Mouse (Mus musculus): Measurements from ENCODE around the gene Slc35c2. TPM values are rescaled to one million over a fixed set of nuclear protein-coding genes. Genes with fewer than 3 reads are reported as not detected.

Gene Slc35c2
- total RNA-seq, 1 experiment = 36.4 TPM

DNA sequence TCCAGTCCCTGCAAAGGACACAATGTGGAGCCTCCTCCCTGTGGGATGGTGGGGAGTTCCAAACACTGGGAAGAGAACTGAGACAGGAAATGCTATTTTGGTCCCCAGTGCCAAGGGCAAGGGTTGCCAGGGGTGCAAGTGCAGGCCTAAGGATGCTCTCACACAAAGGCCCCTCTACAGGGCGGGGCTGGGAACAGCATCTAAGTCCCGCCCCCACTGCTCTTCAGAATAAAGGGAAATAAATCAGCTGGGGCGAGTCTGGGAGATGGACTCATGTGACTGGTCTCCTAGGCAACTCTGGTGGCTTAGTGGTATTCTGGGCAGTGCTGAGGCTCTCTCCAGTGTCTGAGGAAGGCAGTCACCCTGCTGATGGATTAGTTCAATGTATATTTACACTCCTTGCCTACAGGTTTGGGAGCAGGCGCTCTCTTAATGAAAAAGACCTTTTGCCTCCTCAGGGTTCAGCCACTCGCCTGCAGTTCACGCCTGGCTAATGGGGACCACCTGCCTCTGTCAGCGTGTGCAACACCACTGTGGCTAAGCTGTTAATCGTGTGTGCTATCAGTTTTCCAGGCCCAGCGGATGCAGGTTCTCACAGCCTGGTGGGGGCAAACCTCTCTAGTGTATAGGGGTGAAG, 29.3 kb upstream of the Slc35c2 start:
- Histone ChIP-seq H3K36me3 (ENCODE audit: control insufficient read depth, insufficient read depth, low read length, poor library complexity, severe bottlenecking) (peaks cover 32% of the 10 kb centered on the region; the same call in 1 of the 2 replicates), H3K9me3 (ENCODE audit: control insufficient read depth, insufficient read depth, low read depth, low read length) (no peaks in the 10 kb centered on the region), H3K9ac (ENCODE audit: insufficient read depth, low read depth, low read length, poor library complexity, severe bottlenecking) (no peak overlapping the region), H3K4me3 (ENCODE audit: insufficient read depth in 1 of 2, low read depth in 1 of 2, low read length in 2 of 2, poor library complexity in 1 of 2, severe bottlenecking in 1 of 2) (no peak overlapping the region), H3K27ac (ENCODE audit: insufficient read depth, low read depth, low read length, poor library complexity, severe bottlenecking) (no peak overlapping the region), H3K4me1 (ENCODE audit: control insufficient read depth in 2 of 2, insufficient read depth in 2 of 2, low read length in 2 of 2, poor library complexity in 1 of 2) (peaks cover 0 to 15% of the 10 kb centered on the region in 2 experiments; a peak in 2 of 4 replicates)
- peak; percentile 60 for DNase-seq (ENCODE audit: low read depth, low spot score)
- in situ Hi-C loops (cut with MboI; ENCODE audit: low sequenced_read_pairs in 2 of 2, unreplicated experiment in 2 of 2) = no loop called here
- TF ChIP-seq ZNF384 (IDR thresholded peaks at IDR 0.05; ENCODE audit: low read depth, low read length) (no peak), HCFC1 (IDR thresholded peaks at IDR 0.05; ENCODE audit: borderline replicate concordance, insufficient read depth, low read length) (no peak), ZC3H11A (IDR thresholded peaks at IDR 0.05; ENCODE audit: borderline replicate concordance, low read depth, low read length) (no peak), CHD2 (IDR thresholded peaks at IDR 0.05; ENCODE audit: low read depth, low read length) (no peak), MAFK (IDR thresholded peaks at IDR 0.05; ENCODE audit: insufficient read depth, low read depth, low read length) (no peak)

DNA sequence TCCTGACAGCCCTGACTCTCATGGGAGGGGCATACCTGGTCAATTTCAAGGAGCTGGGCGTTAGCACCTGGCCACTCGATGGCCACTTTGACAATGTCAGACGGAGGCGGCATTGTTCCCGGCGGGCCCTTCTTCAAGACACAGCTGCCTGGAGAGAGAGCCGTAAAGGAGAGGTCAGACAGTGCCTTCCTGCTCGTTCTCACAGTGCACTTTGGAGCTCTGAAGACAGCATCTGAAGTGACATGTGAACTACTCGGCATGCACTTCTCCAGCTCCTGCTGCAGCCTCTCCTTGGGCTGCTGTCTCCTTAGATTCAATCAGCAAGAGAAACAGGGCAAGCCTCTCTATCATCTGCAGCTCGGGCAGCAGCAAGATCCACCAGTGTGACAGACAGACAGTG, 28.5 kb upstream of the Slc35c2 start:
- no peak overlapping the region for H3K4me3 ChIP-seq (ENCODE audit: insufficient read depth in 1 of 2, low read depth in 1 of 2, low read length in 2 of 2, poor library complexity in 1 of 2, severe bottlenecking in 1 of 2)
- peaks cover 0 to 10% of the 10 kb centered on the region in 2 experiments; a peak in 2 of 4 replicates for H3K4me1 ChIP-seq (ENCODE audit: control insufficient read depth in 2 of 2, insufficient read depth in 2 of 2, low read length in 2 of 2, poor library complexity in 1 of 2)
- no peak overlapping the region; the same call in 1 of the 2 replicates for H3K27ac ChIP-seq (ENCODE audit: insufficient read depth, low read depth, low read length, poor library complexity, severe bottlenecking)
- in situ Hi-C loops (cut with MboI; ENCODE audit: low sequenced_read_pairs in 2 of 2, unreplicated experiment in 2 of 2) = no loop called here
- TF ChIP-seq ZC3H11A (IDR thresholded peaks at IDR 0.05; ENCODE audit: borderline replicate concordance, low read depth, low read length) = no peak
- TF ChIP-seq ZNF384 (IDR thresholded peaks at IDR 0.05; ENCODE audit: low read depth, low read length) = no peak
- no peak for DNase-seq (ENCODE audit: low read depth, low spot score)
- H3K9me3 ChIP-seq (ENCODE audit: control insufficient read depth, insufficient read depth, low read depth, low read length) = no peaks in the 10 kb centered on the region
- H3K9ac ChIP-seq (ENCODE audit: insufficient read depth, low read depth, low read length, poor library complexity, severe bottlenecking) = no peak overlapping the region
- H3K36me3 ChIP-seq (ENCODE audit: control insufficient read depth, insufficient read depth, low read length, poor library complexity, severe bottlenecking) = peaks cover 37% of the 10 kb centered on the region; the same call in 1 of the 2 replicates

DNA sequence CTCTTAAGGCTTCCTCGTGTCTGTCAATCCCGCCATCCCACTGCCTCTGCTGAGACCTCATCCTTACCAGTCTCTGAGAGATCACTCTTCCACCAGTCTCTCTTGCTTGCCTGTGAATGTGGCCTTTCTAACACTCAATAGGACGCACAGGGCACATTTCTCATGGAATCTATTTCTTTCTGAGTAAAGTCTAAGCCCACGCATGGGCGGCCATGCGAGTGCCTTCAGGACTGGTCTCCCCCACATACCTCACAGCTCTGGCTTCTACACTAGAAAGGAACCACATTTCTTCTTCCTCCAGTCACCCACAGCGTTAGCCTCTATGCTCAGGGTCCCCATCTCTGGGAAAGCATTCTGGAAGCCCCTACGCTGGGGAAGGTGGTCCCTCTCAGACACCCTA, 26.5 kb upstream of the Slc35c2 start:
- H3K4me1 ChIP-seq (ENCODE audit: control insufficient read depth in 2 of 2, insufficient read depth in 2 of 2, low read length in 2 of 2, poor library complexity in 1 of 2) = peaks cover 0 to 10% of the 10 kb centered on the region in 2 experiments; a peak in 2 of 4 replicates
- no peaks in the 10 kb centered on the region for H3K9me3 ChIP-seq (ENCODE audit: control insufficient read depth, insufficient read depth, low read depth, low read length)
- peaks cover 42% of the 10 kb centered on the region; the same call in 1 of the 2 replicates for H3K36me3 ChIP-seq (ENCODE audit: control insufficient read depth, insufficient read depth, low read length, poor library complexity, severe bottlenecking)
- H3K27ac ChIP-seq (ENCODE audit: insufficient read depth, low read depth, low read length, poor library complexity, severe bottlenecking) = no peak overlapping the region
- no peak overlapping the region for H3K9ac ChIP-seq (ENCODE audit: insufficient read depth, low read depth, low read length, poor library complexity, severe bottlenecking)
- TF ChIP-seq HCFC1 (IDR thresholded peaks at IDR 0.05; ENCODE audit: borderline replicate concordance, insufficient read depth, low read length) = no peak
- no peak for TF ChIP-seq ZNF384 (IDR thresholded peaks at IDR 0.05; ENCODE audit: low read depth, low read length)
- TF ChIP-seq CHD2 (IDR thresholded peaks at IDR 0.05; ENCODE audit: low read depth, low read length) = no peak
- TF ChIP-seq MAFK (IDR thresholded peaks at IDR 0.05; ENCODE audit: insufficient read depth, low read depth, low read length) = no peak
- TF ChIP-seq ZC3H11A (IDR thresholded peaks at IDR 0.05; ENCODE audit: borderline replicate concordance, low read depth, low read length) = no peak
- in situ Hi-C loops (cut with MboI; ENCODE audit: low sequenced_read_pairs in 2 of 2, unreplicated experiment in 2 of 2) = no loop called here
- no peak overlapping the region for H3K4me3 ChIP-seq (ENCODE audit: insufficient read depth in 1 of 2, low read depth in 1 of 2, low read length in 2 of 2, poor library complexity in 1 of 2, severe bottlenecking in 1 of 2)
- DNase-seq (ENCODE audit: low read depth, low spot score) = no peak

DNA sequence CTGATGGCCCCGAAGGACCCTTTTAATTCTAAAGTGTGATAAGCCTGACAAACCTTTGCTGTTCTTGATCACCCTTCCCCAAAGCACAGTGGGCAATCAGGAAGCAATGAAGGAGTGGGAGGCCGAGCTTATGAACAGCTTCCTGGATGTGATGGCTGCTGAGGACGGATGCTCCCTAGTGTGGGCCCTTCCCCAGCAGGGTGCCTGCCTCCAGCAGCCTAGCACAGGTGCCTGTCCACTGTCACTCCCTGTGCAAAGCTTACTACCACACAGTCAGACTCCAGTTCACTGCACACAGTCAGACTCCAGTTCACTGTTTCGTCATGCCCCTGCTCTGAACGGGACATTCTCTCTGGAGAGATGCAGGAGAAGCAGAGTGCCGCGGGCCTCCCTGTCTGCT, 24.7 kb upstream of the Slc35c2 start:
- Histone ChIP-seq H3K4me3 (ENCODE audit: insufficient read depth in 1 of 2, low read depth in 1 of 2, low read length in 2 of 2, poor library complexity in 1 of 2, severe bottlenecking in 1 of 2) (no peak overlapping the region), H3K36me3 (ENCODE audit: control insufficient read depth, insufficient read depth, low read length, poor library complexity, severe bottlenecking) (peaks cover 46% of the 10 kb centered on the region; the same call in 1 of the 2 replicates), H3K9me3 (ENCODE audit: control insufficient read depth, insufficient read depth, low read depth, low read length) (no peaks in the 10 kb centered on the region), H3K9ac (ENCODE audit: insufficient read depth, low read depth, low read length, poor library complexity, severe bottlenecking) (no peak overlapping the region), H3K4me1 (ENCODE audit: control insufficient read depth in 2 of 2, insufficient read depth in 2 of 2, low read length in 2 of 2, poor library complexity in 1 of 2) (peaks cover 0 to 7% of the 10 kb centered on the region in 2 experiments; a peak in 2 of 4 replicates), H3K27ac (ENCODE audit: insufficient read depth, low read depth, low read length, poor library complexity, severe bottlenecking) (no peak overlapping the region)
- no peak for TF ChIP-seq ZNF384 (IDR thresholded peaks at IDR 0.05; ENCODE audit: low read depth, low read length)
- TF ChIP-seq HCFC1 (IDR thresholded peaks at IDR 0.05; ENCODE audit: borderline replicate concordance, insufficient read depth, low read length) = no peak
- in situ Hi-C loops (cut with MboI; ENCODE audit: low sequenced_read_pairs in 2 of 2, unreplicated experiment in 2 of 2) = no loop called here
- DNase-seq (ENCODE audit: low read depth, low spot score) = no peak

DNA sequence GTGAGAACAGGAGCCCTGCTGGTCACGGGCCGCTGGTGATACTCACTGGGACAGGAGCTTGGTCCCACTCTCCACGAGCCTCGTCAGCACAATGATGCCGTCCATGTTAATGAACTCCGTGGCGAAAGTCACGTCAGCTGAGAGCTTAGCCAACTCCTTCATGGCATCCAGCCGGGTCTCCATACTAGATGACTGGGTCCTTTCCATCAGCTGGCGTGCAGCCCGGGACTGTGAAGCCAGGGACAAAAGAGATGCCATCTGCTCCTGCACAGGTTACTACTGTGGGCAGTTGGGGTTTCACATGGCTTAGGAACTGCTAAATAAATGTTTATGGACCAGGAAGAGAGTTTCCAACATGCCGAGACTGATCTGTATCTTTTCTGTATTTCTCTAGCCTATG, 23.9 kb upstream of the Slc35c2 start:
- Histone ChIP-seq H3K9me3 (ENCODE audit: control insufficient read depth, insufficient read depth, low read depth, low read length) (no peaks in the 10 kb centered on the region), H3K27ac (ENCODE audit: insufficient read depth, low read depth, low read length, poor library complexity, severe bottlenecking) (no peak overlapping the region), H3K4me1 (ENCODE audit: control insufficient read depth in 2 of 2, insufficient read depth in 2 of 2, low read length in 2 of 2, poor library complexity in 1 of 2) (peaks cover 0 to under 1% of the 10 kb centered on the region in 2 experiments; a peak in 1 of 4 replicates), H3K36me3 (ENCODE audit: control insufficient read depth, insufficient read depth, low read length, poor library complexity, severe bottlenecking) (peaks cover 44% of the 10 kb centered on the region; the same call in 1 of the 2 replicates), H3K9ac (ENCODE audit: insufficient read depth, low read depth, low read length, poor library complexity, severe bottlenecking) (no peak overlapping the region), H3K4me3 (ENCODE audit: insufficient read depth in 1 of 2, low read depth in 1 of 2, low read length in 2 of 2, poor library complexity in 1 of 2, severe bottlenecking in 1 of 2) (no peak overlapping the region)
- DNase-seq (ENCODE audit: low read depth, low spot score) = no peak
- in situ Hi-C loops (cut with MboI; ENCODE audit: low sequenced_read_pairs in 2 of 2, unreplicated experiment in 2 of 2) = no loop called here
- no peak for TF ChIP-seq MAFK (IDR thresholded peaks at IDR 0.05; ENCODE audit: insufficient read depth, low read depth, low read length)
